Comparison of ENCODE assay signal across 21 mouse cellular contexts in genomic region chr13:83444277-83444676, GRCm38 (mm10). TPM values are rescaled to one million over a fixed set of nuclear protein-coding genes. Genes with fewer than 3 reads are reported as not detected.
A peak's percentile ranks its signal among the peaks of the same experiment; 100 is the strongest.
DNase-seq lines count a peak whose midpoint lies in the region; ATAC-seq and TF ChIP-seq lines count a peak whose summit lies in the region.
"Had no signal": no experiment of that assay in that cellular context is flagged by ENCODE, and none has a peak within 500 bp of the region (broad histone marks: within the 10 kb centered on the region; RNA-seq: fewer than 3 reads in every experiment).

No protein-coding gene starts in this region.

- DNase-seq in 416B (ENCODE audit: low read depth) = peak; percentile 26
- no peak for DNase-seq in cerebellum, adult 11-12 months
- no peak for DNase-seq in lung, postnatal 10 days
- DNase-seq in hindbrain, postnatal 0 days (ENCODE audit: low spot score) = no peak
- DNase-seq: adrenal gland, adult 8-10 months; adrenal gland, postnatal 14 days; adrenal gland, postnatal 36 days; cerebellum, adult 11 months; cerebellum, adult 2 months; cerebellum, adult 9-10 months; cerebellum, postnatal 10 days; cerebellum, postnatal 25 days; forebrain, postnatal 0 days had no signal

- no peak overlapping the region for H3K4me2 ChIP-seq in hindbrain, postnatal 0 days (ENCODE audit: low read depth, low read length)
- H3K4me2 ChIP-seq: embryonic facial prominence, embryonic 12.5 days; forebrain, embryonic 13.5 days; forebrain, embryonic 15.5 days had no signal

- no peaks in the 10 kb centered on the region for H3K4me1 ChIP-seq in hindbrain, postnatal 0 days (ENCODE audit: insufficient read depth, low read length)
- H3K4me1 ChIP-seq: embryonic facial prominence, embryonic 10.5 days; embryonic facial prominence, embryonic 12.5 days; forebrain, embryonic 13.5 days; forebrain, embryonic 15.5 days had no signal

- WGBS in hindbrain, postnatal 0 days = 91% methylated on average over 1 of the region's 1 CpGs

- no peak overlapping the region for H3K9ac ChIP-seq in hindbrain, postnatal 0 days (replicated peaks; ENCODE audit: low read length)
- H3K9ac ChIP-seq: embryonic facial prominence, embryonic 12.5 days; forebrain, embryonic 13.5 days; forebrain, embryonic 15.5 days; forebrain, postnatal 0 days had no signal

- no peak overlapping the region for H3K27ac ChIP-seq in hindbrain, postnatal 0 days
- H3K27ac ChIP-seq: embryonic facial prominence, embryonic 10.5 days; embryonic facial prominence, embryonic 12.5 days; forebrain, embryonic 13.5 days; forebrain, embryonic 15.5 days had no signal

- no peaks in the 10 kb centered on the region for H3K36me3 ChIP-seq in hindbrain, postnatal 0 days (ENCODE audit: insufficient read depth, low read length)
- H3K36me3 ChIP-seq: embryonic facial prominence, embryonic 10.5 days; embryonic facial prominence, embryonic 12.5 days; forebrain, embryonic 15.5 days had no signal

- TF ChIP-seq CTCF in hindbrain, postnatal 0 days (IDR thresholded peaks at IDR 0.05; ENCODE audit: low read depth) = no peak

- no peaks in the 10 kb centered on the region for H3K9me3 ChIP-seq in hindbrain, postnatal 0 days (ENCODE audit: low read length)
- H3K9me3 ChIP-seq: embryonic facial prominence, embryonic 10.5 days; embryonic facial prominence, embryonic 12.5 days; forebrain, embryonic 13.5 days; forebrain, embryonic 15.5 days had no signal

- peak; percentile 54; the same call in 1 of the 2 replicates for ATAC-seq in common myeloid progenitor, adult 5-6 weeks (replicated peaks; ENCODE audit: low read depth, poor library complexity, severe bottlenecking)
- ATAC-seq in megakaryocyte, adult 5-6 weeks (ENCODE audit: poor library complexity, severe bottlenecking) = peak; percentile 76
- ATAC-seq in hindbrain, postnatal 0 days = no peak
- ATAC-seq: activated CD4-positive, CD25-positive, alpha-beta regulatory T cell, adult 4 months; forebrain, embryonic 13.5 days; forebrain, embryonic 15.5 days; forebrain, postnatal 0 days; Patski had no signal

- no peak overlapping the region for H3K4me3 ChIP-seq in hindbrain, postnatal 0 days (ENCODE audit: low read length)
- H3K4me3 ChIP-seq: embryonic facial prominence, embryonic 10.5 days; embryonic facial prominence, embryonic 12.5 days; forebrain, embryonic 13.5 days; forebrain, embryonic 15.5 days had no signal

- no peaks in the 10 kb centered on the region for H3K27me3 ChIP-seq in hindbrain, postnatal 0 days (ENCODE audit: insufficient read depth, low read length)
- H3K27me3 ChIP-seq: embryonic facial prominence, embryonic 12.5 days; forebrain, embryonic 13.5 days; forebrain, embryonic 15.5 days had no signal

RNA-seq across cellular contexts. Expression of gene Mef2c, which starts 59.6 kb away (rescaled TPM):
- 339 and 380 TPM in 2 replicates for total RNA-seq in common myeloid progenitor, adult 5-6 weeks (2017)
- 52.8 and 57.4 TPM in 2 replicates for total RNA-seq in megakaryocyte, adult 5-6 weeks (2015)
- total RNA-seq in megakaryocyte, adult 5-6 weeks (2017) = 86.5 and 89.1 TPM in 2 replicates
- total RNA-seq in hindbrain, postnatal 0 days (2014; rRNA removed) = 23.6 and 27.2 TPM in 2 replicates
- polyA plus RNA-seq in hindbrain, postnatal 0 days (2015; fragmentation: Nextera tagmentation; extraction: Ambion mirVana) = 45.7 and 46.2 TPM in 2 replicates
- polyA plus RNA-seq: Patski had no signal
